18 mouse cellular contexts compared by ENCODE assay signal in genomic region chr4:155070921-155071320, GRCm38 (mm10). TPM values are rescaled to one million over a fixed set of nuclear protein-coding genes. Genes with fewer than 3 reads are reported as not detected.
DNase-seq lines count a peak whose midpoint lies in the region; ATAC-seq and TF ChIP-seq lines count a peak whose summit lies in the region.
"Had no signal": no experiment of that assay in that cellular context is flagged by ENCODE, and none has a peak within 500 bp of the region (broad histone marks: within the 10 kb centered on the region; RNA-seq: fewer than 3 reads in every experiment).

No protein-coding gene starts in this region.

- no peak overlapping the region for H3K9ac ChIP-seq in kidney, embryonic 14.5 days (ENCODE audit: low read depth, low read length)
- H3K9ac ChIP-seq: forebrain, embryonic 12.5 days; limb, embryonic 12.5 days; liver, embryonic 14.5 days had no signal

- no peak for ATAC-seq in kidney, embryonic 14.5 days (ENCODE audit: low FRiP score, low TSS enrichment)
- ATAC-seq: hindbrain, embryonic 16.5 days had no signal

- intact Hi-C loops in gastrocnemius, postnatal 14 days (cut with DNase I; ENCODE audit: low total_unique reads): no loop called here

- no peaks in the 10 kb centered on the region for H3K27me3 ChIP-seq in kidney, adult 2 months (replicated peaks; ENCODE audit: control insufficient read depth, insufficient read depth, low read length)
- no peaks in the 10 kb centered on the region for H3K27me3 ChIP-seq in kidney, embryonic 14.5 days (ENCODE audit: control insufficient read depth, insufficient read depth, low read length)
- H3K27me3 ChIP-seq: forebrain, embryonic 12.5 days; heart, embryonic 12.5 days; limb, embryonic 12.5 days had no signal

- 34% methylated on average over 5 of the region's 5 CpGs for WGBS in kidney, adult 2 months
- WGBS in kidney, embryonic 14.5 days: 91% methylated on average over 5 of the region's 5 CpGs

- no peak overlapping the region for H3K4me3 ChIP-seq in kidney, adult 2 months (ENCODE audit: insufficient read depth, low read depth, low read length)
- no peak overlapping the region for H3K4me3 ChIP-seq in kidney, embryonic 14.5 days (ENCODE audit: low read length)
- H3K4me3 ChIP-seq: forebrain, embryonic 12.5 days; heart, embryonic 12.5 days; limb, embryonic 12.5 days; midbrain, embryonic 10.5 days had no signal

- peak overlapping the region; percentile 66 for H3K27ac ChIP-seq in kidney, adult 2 months (ENCODE audit: insufficient read depth, low read depth, low read length)
- no peak overlapping the region for H3K27ac ChIP-seq in kidney, embryonic 14.5 days (ENCODE audit: low read depth, low read length)
- H3K27ac ChIP-seq: forebrain, embryonic 12.5 days; limb, embryonic 12.5 days; liver, embryonic 14.5 days; macrophage; midbrain, embryonic 10.5 days had no signal

- H3K36me3 ChIP-seq in kidney, adult 2 months (ENCODE audit: control insufficient read depth, insufficient read depth, low read length): peaks cover 3% of the 10 kb centered on the region; the same call in 1 of the 2 replicates
- H3K36me3 ChIP-seq in kidney, embryonic 14.5 days (ENCODE audit: control insufficient read depth, insufficient read depth, low read length): peaks cover 74% of the 10 kb centered on the region

- no peak for TF ChIP-seq POLR2A in kidney, adult 2 months (IDR thresholded peaks at IDR 0.05; ENCODE audit: low read depth, low read length)

- no peaks in the 10 kb centered on the region for H3K9me3 ChIP-seq in kidney, embryonic 14.5 days (ENCODE audit: control insufficient read depth, low read length)
- H3K9me3 ChIP-seq: forebrain, embryonic 12.5 days; heart, embryonic 12.5 days; limb, embryonic 12.5 days; midbrain, embryonic 10.5 days had no signal

- H3K4me2 ChIP-seq in kidney, embryonic 14.5 days (replicated peaks; ENCODE audit: low read depth, low read length): no peak overlapping the region
- H3K4me2 ChIP-seq: forebrain, embryonic 12.5 days; heart, embryonic 12.5 days; limb, embryonic 12.5 days had no signal

- no peak for TF ChIP-seq CTCF in kidney, adult 2 months (conservative IDR thresholded peaks at IDR 0.05; ENCODE audit: insufficient read depth, insufficient read length, low read depth, low read length)

- H3K4me1 ChIP-seq in kidney, adult 2 months (ENCODE audit: control insufficient read depth, insufficient read depth, low read length): peaks cover 32% of the 10 kb centered on the region
- peaks cover 8% of the 10 kb centered on the region; the same call in 1 of the 2 replicates for H3K4me1 ChIP-seq in kidney, embryonic 14.5 days (ENCODE audit: control insufficient read depth, insufficient read depth, low read length)

- peak; percentile 63 for DNase-seq in gastrocnemius, postnatal 25 days
- no peak for DNase-seq in gastrocnemius, postnatal 14 days
- DNase-seq in kidney, adult 2 months: peak; percentile 90
- DNase-seq in kidney, adult 9 months: peak; percentile 84
- DNase-seq in kidney, postnatal 25 days: peak; percentile 77 to 91
- DNase-seq in liver: no peak
- DNase-seq: adrenal gland, adult 8-10 months; heart, postnatal 36 days; right cerebral cortex, adult 18-20 months; thymus, postnatal 25 days had no signal

RNA-seq across cellular contexts. Expression of gene Pex10, which starts 4.1 kb away (rescaled TPM):
- 10 to 100 TPM; 11.3 to 14.6 TPM for total RNA-seq in gastrocnemius, postnatal 25 days (2021)
- 10 to 100 TPM; 10.7 to 11.3 TPM for total RNA-seq in gastrocnemius, postnatal 14 days (2021)
- polyA plus RNA-seq in kidney, adult 2 months (2012; rRNA removed): 23.9 and 25.6 TPM in 2 replicates
- 7.1 and 13.7 TPM in 2 replicates for polyA plus RNA-seq in kidney, embryonic 14.5 days (2014; fragmentation: Nextera tagmentation; extraction: Ambion mirVana)

RNA-seq across cellular contexts. Expression of gene Plch2, which starts 14.3 kb away (rescaled TPM):
- total RNA-seq in gastrocnemius, postnatal 25 days (2021): under 1 TPM; 0.05 to 0.21 TPM
- total RNA-seq in gastrocnemius, postnatal 14 days (2021): under 1 TPM in 1 of 2 experiments, not detected in 1; 0.04 TPM
- polyA plus RNA-seq in kidney, adult 2 months (2012; rRNA removed): 0.52 and 2.3 TPM in 2 replicates
- 1.8 and 3.1 TPM in 2 replicates for polyA plus RNA-seq in kidney, embryonic 14.5 days (2014; fragmentation: Nextera tagmentation; extraction: Ambion mirVana)
- total RNA-seq: heart, postnatal 36 days had no signal
- polyA plus RNA-seq: macrophage had no signal

RNA-seq across cellular contexts. Expression of gene Rer1, which starts 15.3 kb away (rescaled TPM):
- total RNA-seq in gastrocnemius, postnatal 25 days (2021): 10 to 100 TPM; 44.8 to 51.3 TPM
- total RNA-seq in gastrocnemius, postnatal 14 days (2021): 10 to 100 TPM; 48.1 to 48.8 TPM
- polyA plus RNA-seq in kidney, adult 2 months (2012; rRNA removed): 133 TPM in 2 replicates
- 167 and 180 TPM in 2 replicates for polyA plus RNA-seq in kidney, embryonic 14.5 days (2014; fragmentation: Nextera tagmentation; extraction: Ambion mirVana)

RNA-seq across cellular contexts. Expression of gene Morn1, which starts 15.5 kb away (rescaled TPM):
- total RNA-seq in gastrocnemius, postnatal 25 days (2021): 1 to 10 TPM; 2.2 to 2.4 TPM
- total RNA-seq in gastrocnemius, postnatal 14 days (2021): 1 to 10 TPM; 2.3 to 2.9 TPM
- polyA plus RNA-seq in kidney, adult 2 months (2012; rRNA removed): 10.4 and 12.4 TPM in 2 replicates
- polyA plus RNA-seq in kidney, embryonic 14.5 days (2014; fragmentation: Nextera tagmentation; extraction: Ambion mirVana): 5.8 and 6.9 TPM in 2 replicates

Comparison
In these comparisons a context has a peak if more than half of its experiments do, and no peak if none do; other contexts are left out.
1. DNase-seq: peak in gastrocnemius, postnatal 25 days (single experiment), kidney, adult 2 months (single experiment), kidney, adult 9 months (single experiment) and kidney, postnatal 25 days (2 of 2); none in gastrocnemius, postnatal 14 days (single experiment) and liver (single experiment).